Mouse (Mus musculus): ENCODE results near the gene H2-Eb2.
"Not testable (repeated sequence)": the region's sequence is repeated elsewhere in the genome, so short reads cannot be mapped to it uniquely, and the experiment has no call there.

DNA sequence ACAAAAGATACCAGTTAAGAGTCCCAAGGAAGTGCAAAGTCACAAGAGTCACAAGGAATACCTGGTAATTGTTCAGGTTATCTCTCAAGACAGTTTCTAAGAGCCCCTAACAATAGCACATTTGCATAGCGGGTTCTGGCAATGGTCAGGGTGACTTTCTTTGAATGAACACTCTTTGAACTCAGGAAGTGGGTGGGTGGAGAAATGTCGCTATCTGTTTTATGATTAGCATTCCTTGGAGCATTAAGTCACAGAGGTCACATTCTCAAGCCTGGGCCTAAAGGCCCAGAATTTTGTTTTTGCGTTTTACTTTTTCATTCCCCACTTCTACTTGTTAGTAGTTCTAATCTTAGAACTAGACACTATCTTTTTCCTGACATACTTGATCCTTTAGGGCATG lies 14.9 kb upstream of the H2-Eb2 start:
- not testable (repeated sequence) for TF ChIP-seq CTCF, POLR2A (IDR thresholded peaks at IDR 0.05; ENCODE audit: insufficient read depth, low read depth, low read length)

All from olfactory bulb, adult 2 months (tissue).